Mouse (Mus musculus) cerebellum, adult 11-12 months (tissue): Measurements from ENCODE around the gene Rrp12.
"Not testable (repeated sequence)": the region's sequence is repeated elsewhere in the genome, so short reads cannot be mapped to it uniquely, and the experiment has no call there.

Source experiments
- DNase-seq: peaks from one replicate; pipeline ENCODE4 v3.0.0; 2022

Gene Rrp12

DNA sequence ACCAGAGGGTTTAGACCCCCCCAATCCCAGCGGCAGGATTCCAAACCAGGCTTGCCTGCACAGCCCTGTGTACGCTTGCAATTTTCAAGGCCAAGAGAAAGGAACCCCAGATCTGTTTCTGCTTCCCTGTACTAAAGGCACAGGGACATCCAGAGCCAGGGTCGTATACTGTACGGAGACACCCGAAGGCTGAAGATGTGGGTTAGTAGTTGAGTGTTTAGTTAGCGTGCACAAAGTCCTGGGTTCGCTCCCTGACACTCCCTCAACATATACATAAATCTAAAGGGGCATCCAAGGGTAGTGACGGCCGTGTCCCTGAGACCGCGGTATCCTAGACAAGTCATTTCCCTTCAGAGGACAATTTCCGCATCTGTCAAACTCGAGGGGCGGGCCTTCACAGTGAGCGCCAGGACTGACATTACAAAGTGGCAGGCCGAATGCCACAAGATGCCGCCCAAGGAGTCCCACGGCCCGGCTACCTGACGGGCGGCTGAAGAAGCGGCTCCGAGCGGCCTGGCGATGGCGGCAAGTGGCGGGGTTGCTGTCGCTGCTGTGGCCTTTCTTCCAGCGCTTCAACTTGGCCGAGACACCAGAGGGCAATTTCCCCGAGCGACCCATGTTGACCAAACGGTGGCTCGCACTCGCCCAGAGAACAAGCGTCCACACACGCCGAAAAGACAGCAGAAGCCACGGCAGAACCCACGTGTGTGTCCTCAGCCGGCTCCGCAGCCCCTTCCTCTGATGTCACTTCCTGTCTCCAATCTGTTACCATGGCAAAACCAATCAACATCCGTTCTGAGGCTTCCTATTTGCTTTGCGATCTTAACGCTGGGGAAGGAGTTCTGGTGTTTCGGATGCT, at the start of gene Rrp12:
TSS of gene Rrp12 (minus strand) at position 714 of the 859 bp plus-strand sequence.
- peak; percentile 85 for DNase-seq

DNA sequence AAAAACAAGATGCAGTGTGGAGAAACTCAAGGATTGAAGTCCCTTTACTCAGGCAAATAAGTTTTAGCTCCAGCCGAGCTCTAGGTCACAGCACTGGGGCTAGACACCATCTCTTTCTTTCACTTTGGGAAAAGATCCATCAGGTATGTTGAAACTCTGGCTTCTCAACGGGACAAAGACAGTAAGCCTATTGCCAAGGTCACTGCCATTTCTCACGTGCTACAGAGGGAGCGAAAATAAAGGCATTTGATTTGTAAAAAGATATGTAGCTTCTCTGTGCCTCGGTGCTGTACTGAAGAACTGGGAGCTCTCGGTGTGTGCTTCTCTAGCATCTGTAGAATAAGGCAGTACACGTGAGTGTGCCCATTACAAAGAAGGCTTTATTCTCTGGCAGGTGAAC, 47.9 kb upstream of the Rrp12 start:
- no peak for DNase-seq

DNA sequence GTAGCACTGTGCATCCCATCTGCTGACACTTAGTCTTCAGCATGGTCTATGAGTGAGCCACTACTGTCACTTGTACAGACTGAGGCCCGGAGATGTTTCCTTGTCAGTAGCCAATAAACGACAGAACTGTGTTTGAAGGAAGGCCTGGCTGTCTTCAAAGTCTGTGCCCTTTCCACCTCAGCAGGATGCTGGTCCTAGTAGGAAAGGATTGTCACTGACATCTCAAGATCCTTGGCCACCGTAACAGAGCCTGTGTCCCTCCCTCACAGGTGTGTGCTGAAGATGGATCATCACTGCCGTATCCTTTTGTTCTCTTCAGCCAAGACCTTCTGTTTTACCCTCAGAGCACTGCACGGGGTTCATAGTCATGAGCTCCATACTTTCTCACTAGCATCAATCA, 42.6 kb upstream of the Rrp12 start:
- DNase-seq = no peak

DNA sequence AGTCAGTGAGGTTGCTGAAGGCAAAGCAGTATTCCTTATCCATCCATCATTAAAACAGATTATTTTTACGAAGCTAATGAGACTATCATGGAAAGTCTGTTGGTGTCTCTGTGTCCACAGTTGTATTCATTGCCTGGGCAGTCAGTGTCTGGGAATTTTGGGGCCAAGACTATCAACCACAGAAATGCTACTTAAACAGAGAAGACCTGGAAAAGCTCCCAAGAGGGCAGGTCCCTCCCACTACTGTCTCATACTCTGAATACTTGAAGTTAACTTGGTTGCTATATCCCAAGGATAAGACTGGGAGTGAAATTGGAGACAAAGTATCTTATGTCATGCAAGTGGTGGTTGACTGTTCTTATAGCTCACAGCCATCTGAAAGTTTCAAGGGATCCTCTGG, 39.9 kb upstream of the Rrp12 start:
- DNase-seq = no peak

DNA sequence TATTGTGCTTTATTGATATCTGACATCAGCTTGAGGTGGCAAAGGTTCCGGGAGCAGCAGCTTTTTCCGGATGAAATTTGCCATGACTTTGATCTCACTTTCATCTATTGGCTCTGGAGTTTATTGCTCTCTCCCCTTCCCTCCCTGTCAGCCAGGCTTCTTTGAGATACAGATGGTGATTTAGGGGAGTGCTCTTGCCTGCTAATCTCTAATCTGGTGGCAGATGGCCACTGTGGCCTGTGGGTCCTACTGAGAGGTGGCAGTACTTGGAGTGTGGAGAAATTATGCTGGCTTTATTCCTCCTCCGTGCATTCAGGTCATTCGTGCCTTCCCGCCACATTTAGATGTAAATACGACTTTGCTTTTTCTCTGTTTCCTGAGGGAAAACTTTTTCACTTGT, 38.2 kb upstream of the Rrp12 start:
- DNase-seq = peak; percentile 19

DNA sequence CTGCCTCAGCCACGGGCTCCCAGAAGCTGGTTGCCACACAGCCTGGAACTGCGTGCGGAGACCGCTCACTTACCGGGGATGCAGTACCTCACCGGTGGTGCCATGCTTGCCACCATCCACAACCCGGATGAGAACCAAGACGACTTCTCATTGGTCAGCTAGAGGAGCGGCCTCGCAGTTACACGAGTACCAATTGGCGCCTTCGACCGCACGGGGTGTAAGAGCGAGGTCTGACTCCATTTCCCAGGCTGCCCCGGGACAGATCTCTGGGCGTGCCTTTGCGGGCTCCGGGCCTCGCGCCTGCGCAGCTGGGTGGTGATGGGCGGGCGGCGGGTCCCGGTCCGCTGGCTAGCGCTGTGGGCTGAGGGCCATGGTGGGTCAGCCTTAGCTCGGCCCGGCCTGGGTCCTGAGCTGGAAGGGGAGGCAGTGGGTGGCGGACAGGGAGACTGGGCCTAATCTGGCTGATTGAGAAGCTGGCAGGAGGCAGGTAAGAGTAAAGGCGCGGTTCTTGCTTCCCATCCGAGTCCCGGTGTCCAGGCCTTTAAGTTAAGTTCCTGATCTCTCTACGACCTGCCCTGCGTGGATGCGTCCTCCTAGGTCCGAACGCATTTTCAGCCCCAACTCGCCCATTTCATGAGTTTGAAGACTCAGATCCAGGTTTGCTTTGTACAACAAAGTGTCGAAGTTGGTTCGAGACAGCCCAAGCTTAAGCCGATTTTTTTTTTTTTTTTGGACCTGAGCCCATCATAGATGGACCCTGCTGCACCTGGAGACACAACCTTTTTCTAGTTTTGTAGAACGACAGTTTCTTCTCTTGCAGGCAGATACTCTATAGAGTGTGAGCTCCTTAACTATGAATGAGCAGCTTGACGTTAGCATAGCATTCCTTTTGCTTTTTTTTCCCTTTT, 37.5 kb upstream of the Rrp12 start, which contains the start of the genes Exosc1 and Zdhhc16:
TSS of gene Exosc1 (minus strand) at position 245 of the 908 bp plus-strand sequence.
TSS of gene Zdhhc16 (plus strand) at position 302 of the 908 bp plus-strand sequence.
- peak; percentile 99 for DNase-seq

DNA sequence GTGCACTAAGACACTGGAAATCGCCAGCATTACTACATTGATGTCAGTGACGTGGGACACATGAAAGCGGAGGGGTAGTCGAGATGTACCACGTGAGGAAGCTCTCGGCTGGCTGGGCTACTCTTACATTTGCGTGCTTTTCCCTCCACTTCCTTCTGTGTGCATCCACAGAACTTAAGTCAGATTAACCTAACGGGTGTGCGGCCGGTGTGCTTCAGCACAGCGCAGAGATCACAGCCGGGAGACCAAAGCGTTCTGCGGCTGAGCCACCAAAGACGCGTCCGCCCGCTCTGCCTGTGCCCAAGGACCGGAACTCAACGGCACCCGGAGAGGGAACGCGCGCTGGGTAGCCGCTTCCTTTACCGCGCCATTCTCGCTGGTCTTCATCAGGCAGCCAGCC, 36.7 kb upstream of the Rrp12 start:
- no peak for DNase-seq

DNA sequence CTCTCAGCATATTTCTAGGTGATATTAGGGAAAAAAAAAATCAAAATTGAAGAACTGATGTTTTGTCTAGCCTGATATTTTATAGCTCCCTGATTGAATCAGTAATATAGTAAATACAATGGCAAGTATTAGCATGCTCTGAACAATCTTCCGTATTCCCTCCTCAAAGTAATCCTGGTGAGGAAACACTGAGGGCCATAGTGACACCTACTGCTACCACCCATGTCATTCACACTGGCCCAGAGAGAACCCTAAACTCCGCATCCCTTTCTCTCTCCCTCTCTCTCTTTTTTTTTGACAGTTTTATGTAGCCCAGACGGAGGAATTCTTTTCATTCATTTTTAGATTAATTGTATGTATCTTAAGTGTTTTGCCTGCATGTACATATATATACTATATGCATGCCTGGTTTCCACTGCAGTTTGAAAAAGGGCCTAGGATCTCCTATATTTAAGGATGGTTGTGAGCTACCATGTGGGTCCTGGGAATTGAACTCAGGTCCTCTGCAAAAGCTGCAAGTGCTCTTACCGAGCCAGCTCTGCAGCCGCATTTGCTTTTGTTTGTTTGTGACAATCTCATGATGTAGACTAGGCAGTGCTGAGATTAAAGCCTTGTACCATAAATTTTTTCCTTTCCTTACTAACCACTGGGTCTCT, 24.6 kb upstream of the Rrp12 start:
- no peak for DNase-seq

DNA sequence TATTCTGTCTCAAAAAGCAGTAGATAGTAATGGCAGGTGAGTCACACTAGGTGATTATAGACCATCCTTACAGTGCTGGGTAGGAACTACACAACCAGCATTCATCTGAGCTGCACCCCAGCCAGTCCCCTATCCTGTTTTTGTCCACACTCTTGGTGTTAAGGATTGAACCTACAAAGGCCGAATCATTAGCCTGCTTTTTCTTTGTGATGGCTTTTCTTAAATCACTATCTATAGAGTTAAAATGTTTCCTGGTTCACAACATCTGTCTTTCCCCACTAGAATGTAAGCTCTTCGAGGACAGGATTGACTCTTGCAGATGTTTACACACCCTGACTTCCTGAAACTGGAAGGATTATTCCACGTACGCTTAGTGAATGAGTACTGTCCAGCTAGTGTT, 23.5 kb upstream of the Rrp12 start:
- no peak for DNase-seq

DNA sequence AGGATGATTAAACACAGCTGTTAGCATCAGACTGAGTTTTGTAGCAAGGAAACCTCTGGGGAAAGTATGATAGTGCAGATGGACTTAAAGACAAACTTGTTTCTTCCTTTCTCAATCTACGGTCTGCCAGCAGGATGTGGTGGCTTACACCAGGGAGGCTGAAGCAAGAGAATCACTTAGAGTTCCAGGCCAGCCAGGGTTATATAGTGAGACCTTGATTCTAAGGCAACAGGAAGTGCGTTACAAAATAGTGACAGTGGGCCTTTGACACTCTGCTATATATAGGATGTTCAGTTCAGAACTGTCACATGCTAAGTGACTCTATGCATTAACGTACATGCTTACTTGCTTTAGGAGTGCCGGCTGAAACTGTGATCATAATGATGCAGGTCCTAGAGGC, 20.9 kb upstream of the Rrp12 start:
- no peak for DNase-seq

DNA sequence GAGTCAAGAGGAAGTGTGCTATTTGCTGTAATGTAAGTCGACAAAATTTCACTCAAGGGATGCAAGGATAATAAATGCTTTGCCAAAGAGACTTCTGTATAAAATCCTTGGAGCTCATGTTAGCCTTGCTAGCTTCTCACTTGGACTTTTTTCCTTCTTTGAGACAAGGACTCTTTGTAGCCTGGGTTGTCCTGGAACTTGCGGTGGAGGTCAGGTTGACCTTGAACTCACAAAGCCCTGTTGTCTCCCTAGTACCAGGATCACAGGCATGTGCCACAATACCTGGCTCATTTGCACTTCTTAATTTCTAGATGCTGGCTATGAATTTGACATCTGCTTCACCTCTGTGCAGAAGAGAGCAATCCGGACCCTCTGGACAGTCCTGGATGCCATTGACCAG, 19.3 kb upstream of the Rrp12 start:
- DNase-seq = no peak

DNA sequence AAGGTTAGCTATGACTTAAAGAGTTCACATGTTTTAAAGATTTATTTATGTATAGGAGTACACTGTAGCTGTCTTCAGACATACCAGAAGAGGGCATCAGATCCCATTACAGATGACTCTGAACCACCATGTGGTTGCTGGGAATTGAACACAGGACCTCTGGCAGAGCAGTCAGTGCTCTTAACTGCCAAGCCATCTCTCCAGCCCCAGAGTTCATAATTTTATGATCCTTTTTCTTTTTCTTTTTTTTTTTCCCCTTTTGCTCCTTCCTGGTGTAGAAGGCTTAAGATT, 18.6 kb upstream of the Rrp12 start:
- not testable (repeated sequence) for DNase-seq

DNA sequence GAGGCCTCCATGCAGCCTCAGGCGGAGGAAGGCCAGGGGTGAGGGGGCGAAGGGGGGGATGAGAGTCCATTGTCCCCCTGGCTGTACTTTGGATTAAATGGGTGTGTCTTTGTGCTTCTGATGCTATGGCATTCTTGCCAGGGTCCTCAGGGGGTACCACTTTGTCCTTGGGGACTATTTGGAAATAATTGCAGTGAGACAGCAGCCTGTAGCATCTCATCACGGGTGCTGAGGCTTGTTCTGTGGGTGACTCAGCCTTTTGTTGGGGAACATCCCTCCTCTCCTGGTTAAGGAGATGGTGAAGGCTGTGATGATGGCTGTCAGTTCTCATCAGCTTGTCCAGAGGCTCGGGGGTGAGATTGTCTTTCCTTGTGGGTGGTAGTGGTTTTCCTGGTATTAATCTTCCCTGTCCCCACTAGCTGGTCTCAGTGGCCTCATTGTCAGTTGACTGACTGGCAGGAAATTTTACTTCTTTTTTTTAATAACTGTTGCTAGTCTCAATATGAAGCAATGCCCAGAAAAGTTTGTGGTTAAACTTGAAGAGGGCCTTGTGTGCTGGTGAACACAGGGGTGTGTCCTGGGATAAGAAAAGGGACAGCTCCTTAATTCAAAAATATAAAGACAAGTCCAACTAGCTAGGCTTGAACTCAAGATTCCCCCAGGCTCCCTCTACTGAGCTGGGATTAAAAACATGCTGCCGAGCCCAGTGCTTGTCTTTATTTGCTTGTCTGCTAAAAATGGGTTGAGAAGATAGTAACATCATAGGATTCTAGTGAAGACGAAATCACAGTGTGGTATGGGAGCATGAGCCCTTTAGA, 18.0 kb upstream of the Rrp12 start:
- DNase-seq = no peak

DNA sequence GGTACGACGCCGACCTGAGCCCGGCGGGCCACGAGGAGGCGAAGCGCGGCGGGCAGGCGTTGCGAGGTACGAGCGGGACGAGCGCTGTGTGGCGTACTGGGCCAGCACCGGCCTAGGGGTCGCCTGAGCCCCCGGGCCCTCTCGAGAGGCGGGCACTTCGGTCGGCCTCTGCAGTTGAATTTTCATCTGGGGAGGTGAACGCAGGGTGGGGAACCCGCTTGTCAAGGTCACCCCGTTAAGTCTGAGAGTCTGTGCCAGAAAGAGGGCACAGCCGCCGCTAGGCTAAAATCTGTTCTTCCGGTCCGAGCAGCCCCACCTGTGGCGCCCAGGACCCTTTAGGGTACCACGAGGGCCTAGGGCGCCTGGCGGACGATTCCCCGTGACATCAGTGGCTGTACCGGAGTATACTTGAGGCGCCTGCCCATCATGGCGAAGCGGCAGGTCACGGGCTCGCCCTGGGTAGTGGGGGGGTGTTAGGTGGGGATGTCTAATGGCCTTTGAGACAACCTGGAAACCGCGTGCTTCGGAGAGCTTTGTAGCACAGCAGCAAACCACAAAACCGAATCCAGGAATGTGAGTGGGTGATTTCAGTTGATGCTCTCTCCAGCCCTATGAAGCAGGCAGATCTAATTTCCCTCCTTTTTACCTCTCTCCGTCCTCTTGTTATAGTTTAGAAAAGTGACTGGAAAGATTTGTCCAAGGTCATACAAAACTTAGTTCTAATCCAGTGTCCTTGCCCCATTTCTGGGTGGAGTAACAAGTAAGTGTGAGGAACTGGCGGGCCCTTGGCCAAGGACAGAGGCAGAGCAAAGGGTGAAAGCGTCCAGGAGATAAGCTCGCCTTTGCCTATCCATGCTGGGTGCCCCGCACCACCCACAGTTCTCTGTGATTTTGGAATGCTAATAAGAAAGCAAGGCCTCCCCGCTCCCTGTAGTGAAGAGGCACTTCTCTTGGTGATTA, 16.4 kb upstream of the Rrp12 start:
- peak; percentile 77 for DNase-seq

DNA sequence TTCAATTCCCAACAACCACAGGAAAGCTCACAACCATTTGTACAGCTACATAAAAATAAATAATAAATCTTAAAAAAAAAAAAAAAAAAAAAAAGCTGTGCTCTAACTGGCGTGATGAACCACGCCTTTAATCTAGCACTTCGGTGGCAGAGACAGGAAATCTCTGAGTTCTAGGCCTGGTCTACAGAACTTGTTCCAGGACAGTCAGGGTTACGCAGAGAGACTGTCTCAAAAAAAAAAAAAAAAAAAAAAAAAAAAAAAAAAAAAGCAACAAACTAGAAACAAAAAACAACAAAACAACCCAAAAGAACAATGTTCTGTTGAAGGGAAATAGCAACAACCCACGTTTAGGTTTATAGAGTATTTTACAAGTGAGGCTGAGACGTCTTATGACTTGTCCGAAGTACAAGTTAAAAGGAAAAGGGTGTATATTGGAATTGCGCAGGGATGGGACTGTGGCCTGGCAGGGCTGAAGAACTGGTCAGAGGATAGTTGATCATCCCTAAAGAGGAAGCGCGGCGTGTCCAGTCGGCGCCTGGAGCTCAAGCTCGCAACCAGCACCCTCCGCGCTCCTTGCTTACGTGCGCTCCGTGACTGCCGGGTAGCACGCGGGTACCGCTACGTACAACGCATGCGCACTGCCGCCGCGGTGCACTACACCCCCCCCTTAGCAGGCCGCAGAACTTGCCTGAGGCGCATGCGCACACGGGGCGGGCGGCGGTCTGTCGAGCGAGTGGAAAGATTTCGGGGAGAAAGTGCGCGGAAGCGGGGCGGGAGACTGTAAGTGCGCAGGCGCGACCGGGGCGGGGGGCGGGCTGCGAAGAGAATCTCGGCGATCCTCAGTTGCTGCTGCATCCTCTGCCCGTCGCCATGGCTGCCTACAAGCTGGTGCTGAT, 15.5 kb upstream of the Rrp12 start, which contains the start of gene Pgam1:
TSS of gene Pgam1 (plus strand) at position 746 of the 896 bp plus-strand sequence.
- DNase-seq = peak; percentile 97

DNA sequence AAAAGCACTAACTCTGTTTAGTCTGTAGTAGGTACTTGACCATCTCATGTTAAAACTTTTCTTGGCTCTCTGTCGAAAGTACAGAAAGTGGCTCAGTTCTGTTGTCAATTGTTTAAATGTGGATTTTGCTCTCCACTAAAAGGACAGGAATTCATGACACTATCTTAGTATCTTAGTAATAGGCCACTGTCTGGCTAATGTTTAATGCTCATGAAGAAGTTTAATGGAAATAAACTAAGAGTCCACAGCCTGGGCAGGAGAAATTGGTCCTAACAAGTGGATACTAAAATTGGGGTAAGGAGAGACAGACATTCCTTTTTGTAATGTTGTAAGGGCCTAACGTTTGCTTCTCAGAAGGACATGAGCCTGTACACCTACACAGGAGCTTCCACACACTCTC, 14.4 kb upstream of the Rrp12 start:
- DNase-seq = no peak

DNA sequence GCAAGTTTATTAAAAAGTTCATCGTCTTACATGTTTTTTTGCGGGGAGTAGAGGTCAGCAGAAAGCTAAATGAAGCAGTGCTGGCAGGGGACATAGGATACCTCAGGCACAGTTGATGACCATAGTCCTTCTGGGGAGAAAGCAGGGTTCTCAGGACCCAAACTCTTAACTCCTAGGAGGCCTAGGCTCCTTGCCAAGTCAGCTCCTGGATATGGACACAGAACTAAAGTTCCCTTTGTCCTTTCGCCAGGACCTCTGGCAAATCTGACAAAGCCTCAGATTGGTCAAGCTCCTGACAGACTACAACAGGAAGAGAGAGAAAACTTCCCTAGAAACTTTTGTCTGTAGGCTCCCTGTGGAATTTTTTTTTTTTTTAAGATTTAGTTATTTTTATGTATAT, 12.8 kb upstream of the Rrp12 start:
- no peak for DNase-seq

DNA sequence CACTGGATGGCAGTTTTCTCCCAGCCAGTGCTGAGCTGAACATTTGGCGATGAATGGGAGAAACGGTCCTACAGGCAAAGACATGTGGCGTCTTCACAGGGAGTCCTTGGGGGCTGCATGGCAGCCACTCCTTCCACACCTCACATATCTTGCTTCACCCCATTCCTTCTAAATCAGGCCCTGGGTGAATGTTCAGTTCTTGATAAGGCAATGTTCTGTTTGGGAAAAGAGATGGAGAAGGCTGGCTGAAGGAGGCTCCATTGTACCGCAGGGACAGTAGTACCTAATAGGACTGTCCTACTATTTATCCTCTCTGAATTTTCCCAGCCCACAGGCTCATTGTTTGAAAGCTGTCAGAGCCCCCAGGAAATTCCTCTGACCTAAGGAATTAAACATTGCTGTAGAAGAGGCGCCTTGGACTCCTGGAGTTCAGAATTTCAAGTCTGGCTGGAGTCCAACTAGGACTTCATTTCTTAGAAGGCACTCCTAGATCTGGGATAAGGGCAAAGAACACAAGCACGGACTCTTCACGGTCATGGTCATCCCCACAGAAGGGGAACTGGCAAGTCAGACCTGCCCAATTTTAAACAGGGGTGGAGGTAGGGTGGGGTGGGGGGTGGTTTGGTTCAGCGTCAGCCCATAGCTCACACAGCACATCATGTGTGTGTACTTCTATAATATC, 11.2 kb upstream of the Rrp12 start:
- no peak for DNase-seq

DNA sequence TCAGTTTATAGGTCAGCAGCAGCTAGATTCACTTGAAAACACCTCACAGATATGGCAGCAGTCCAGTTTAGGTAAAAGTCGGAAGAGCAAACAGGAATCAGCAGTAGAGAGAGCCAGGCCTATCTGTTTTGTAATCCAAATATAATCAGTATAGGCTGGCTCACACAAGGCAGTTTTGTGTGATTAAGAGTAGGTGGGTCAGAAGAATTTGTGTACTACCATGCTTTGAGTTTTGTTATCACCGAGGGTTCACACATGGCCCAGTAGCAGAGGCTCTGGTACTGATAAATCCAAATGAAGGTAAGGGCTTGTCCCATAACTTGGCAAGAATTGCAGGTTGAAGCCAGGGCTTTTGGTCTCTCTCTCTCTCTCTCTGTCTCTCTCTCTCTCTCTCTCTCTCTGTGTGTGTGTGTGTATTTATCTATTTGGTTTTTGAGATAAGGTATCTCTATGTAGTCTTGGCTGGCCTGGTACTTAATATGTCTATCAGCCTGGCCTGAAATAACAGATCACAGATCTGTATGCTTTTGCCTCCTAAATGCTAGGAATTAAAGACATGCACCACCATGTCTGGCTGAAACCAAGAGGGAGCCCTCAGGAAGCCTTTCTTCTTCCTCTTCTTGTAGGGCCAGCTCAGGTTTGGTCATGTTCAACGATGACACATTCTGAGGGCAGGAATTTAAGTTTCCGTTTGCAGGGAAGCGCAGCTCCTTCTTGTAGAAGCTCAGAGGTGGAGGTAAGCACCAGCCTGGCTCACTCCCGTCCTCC, 10.5 kb upstream of the Rrp12 start:
- DNase-seq = no peak
